Mouse (Mus musculus): ENCODE measurements around the gene Cox4i2. TPM values are rescaled to one million over a fixed set of nuclear protein-coding genes. Genes with fewer than 3 reads are reported as not detected.

Gene Cox4i2
- polyA plus RNA-seq, 1 experiment from 2014 or later: 5.4 TPM

Small RNAs within 50 kb of the gene (microRNA-seq; reads per million reads assigned to microRNA genes)
- not detected for gene Gm23802

Other genes starting within 250 kb of the Cox4i2 start
- gene Defb26, start 242.5 kb upstream of the Cox4i2 start, polyA plus RNA-seq (2014; fragmentation: Nextera tagmentation; extraction: Ambion mirVana): not detected in 2 replicates
- gene Defb28, start 235.9 kb upstream of the Cox4i2 start, polyA plus RNA-seq (2014; fragmentation: Nextera tagmentation; extraction: Ambion mirVana): not detected in 2 replicates
- not detected in 2 replicates for gene Defb29, start 214.1 kb upstream of the Cox4i2 start, polyA plus RNA-seq (2014; fragmentation: Nextera tagmentation; extraction: Ambion mirVana)
- gene Gm17416, start 184.8 kb upstream of the Cox4i2 start, polyA plus RNA-seq (2014; fragmentation: Nextera tagmentation; extraction: Ambion mirVana): not detected in 2 replicates
- not detected in 2 replicates for gene Defb21, start 181.4 kb upstream of the Cox4i2 start, polyA plus RNA-seq (2014; fragmentation: Nextera tagmentation; extraction: Ambion mirVana)
- gene Defb19, start 173.9 kb upstream of the Cox4i2 start, polyA plus RNA-seq (2014; fragmentation: Nextera tagmentation; extraction: Ambion mirVana): not detected in 2 replicates
- not detected in 2 replicates for gene Defb45, start 154.8 kb upstream of the Cox4i2 start, polyA plus RNA-seq (2014; fragmentation: Nextera tagmentation; extraction: Ambion mirVana)
- not detected in 2 replicates for gene Defb36, start 149.8 kb upstream of the Cox4i2 start, polyA plus RNA-seq (2014; fragmentation: Nextera tagmentation; extraction: Ambion mirVana)
- gene Defb25, start 131.1 kb upstream of the Cox4i2 start, polyA plus RNA-seq (2014; fragmentation: Nextera tagmentation; extraction: Ambion mirVana): not detected in 2 replicates
- 0.12 and 0.27 TPM in 2 replicates for gene Rem1, start 127.2 kb upstream of the Cox4i2 start, polyA plus RNA-seq (2014; fragmentation: Nextera tagmentation; extraction: Ambion mirVana)
- 177 and 184 TPM in 2 replicates for gene H13, start 84.7 kb upstream of the Cox4i2 start, polyA plus RNA-seq (2014; fragmentation: Nextera tagmentation; extraction: Ambion mirVana)
- 39.9 and 41.4 TPM in 2 replicates for gene Mcts2, start 67.1 kb upstream of the Cox4i2 start, polyA plus RNA-seq (2014; fragmentation: Nextera tagmentation; extraction: Ambion mirVana)
- gene Id1, start 17.9 kb upstream of the Cox4i2 start, polyA plus RNA-seq (2014; fragmentation: Nextera tagmentation; extraction: Ambion mirVana): 33.5 and 38.8 TPM in 2 replicates
- gene Bcl2l1, start 77.6 kb downstream of the Cox4i2 start, polyA plus RNA-seq (2014; fragmentation: Nextera tagmentation; extraction: Ambion mirVana): 171 and 208 TPM in 2 replicates
- gene Tpx2, start 93.8 kb downstream of the Cox4i2 start, polyA plus RNA-seq (2014; fragmentation: Nextera tagmentation; extraction: Ambion mirVana): 14.2 and 27.5 TPM in 2 replicates
- gene Mylk2, start 157.2 kb downstream of the Cox4i2 start, polyA plus RNA-seq (2014; fragmentation: Nextera tagmentation; extraction: Ambion mirVana): not detected in 2 replicates
- 2.8 and 4.7 TPM in 2 replicates for gene Foxs1, start 179.0 kb downstream of the Cox4i2 start, polyA plus RNA-seq (2014; fragmentation: Nextera tagmentation; extraction: Ambion mirVana)
- gene Dusp15, start 197.5 kb downstream of the Cox4i2 start, polyA plus RNA-seq (2014; fragmentation: Nextera tagmentation; extraction: Ambion mirVana): 7.3 and 16.7 TPM in 2 replicates
- gene Ttll9, start 208.3 kb downstream of the Cox4i2 start, polyA plus RNA-seq (2014; fragmentation: Nextera tagmentation; extraction: Ambion mirVana): 5.3 and 7.1 TPM in 2 replicates

Data from midbrain, embryonic 14.5 days (tissue).